Mouse (Mus musculus): Measurements from ENCODE around the gene Arid5a.
A peak's percentile ranks its signal among the peaks of the same experiment; 100 is the strongest.

DNA sequence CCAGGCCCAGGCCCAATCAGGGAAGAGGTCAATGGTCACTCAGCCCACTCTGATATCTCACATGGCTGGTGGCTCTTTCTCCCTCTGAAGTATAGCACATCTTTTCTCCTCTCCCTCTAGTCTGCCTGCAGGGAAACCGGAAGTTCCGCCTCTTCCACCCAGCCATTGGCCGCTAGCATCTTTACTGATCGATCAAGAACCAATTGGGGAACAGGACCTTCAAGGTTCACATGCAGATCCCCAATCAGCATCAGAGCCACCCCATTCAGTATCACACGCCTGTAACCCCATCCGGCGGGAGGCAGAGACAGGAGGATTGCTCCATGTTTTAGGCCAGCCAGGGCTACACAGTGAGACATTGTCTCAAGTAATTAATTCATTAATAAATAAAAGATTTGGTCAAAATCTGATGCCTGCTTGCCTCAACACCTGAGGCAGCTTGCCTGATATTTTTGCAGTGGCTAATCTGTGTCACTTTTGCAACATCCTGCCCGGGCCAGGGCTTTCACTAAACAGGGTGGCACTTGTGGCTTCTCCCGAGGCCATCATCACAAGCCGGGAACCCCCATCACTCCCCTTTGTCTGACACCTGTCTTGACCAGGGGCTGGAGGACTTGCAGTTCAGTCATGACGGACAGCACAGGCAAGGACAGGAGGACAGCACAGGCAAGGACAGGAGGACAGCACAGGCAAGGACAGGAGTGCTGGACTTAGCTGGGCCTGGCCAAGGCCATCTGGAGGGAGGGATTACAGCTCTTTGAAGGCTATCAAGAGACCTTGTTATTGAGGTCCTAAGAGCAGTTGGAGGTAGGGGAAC is 7.6 kb downstream of the Arid5a start:
- TF ChIP-seq CTCF (IDR thresholded peaks at IDR 0.05; ENCODE audit: control insufficient read depth, insufficient read depth, insufficient replicate concordance, low read depth, low read length) = no peak
- peak; percentile 13; the same call in 1 of the 2 replicates for TF ChIP-seq POLR2A (IDR thresholded peaks at IDR 0.05; ENCODE audit: control insufficient read depth, low read depth, low read length)
